Mouse (Mus musculus) limb, embryonic 12.5 days (tissue): ENCODE measurements around the gene C1ra. TPM values are rescaled to one million over a fixed set of nuclear protein-coding genes. Genes with fewer than 3 reads are reported as not detected.

Experiments
- ATAC-seq: fragments of 200-750 bp; cut with Nextera tagmentation; 2 replicates; pipeline ENCODE4 v1.8.0; 2017; ENCODE audit warnings: low read depth, moderate TSS enrichment; ENCODE audit not compliant: insufficient number of reproducible peaks, insufficient read depth, low FRiP score, low TSS enrichment
- H3K27ac ChIP-seq: fragments of 300-500 bp; sonication (generic); 2 replicates; pipeline ENCODE4 v1.5.1; 2016; ENCODE audit warnings: mild to moderate bottlenecking, moderate library complexity
- H3K27me3 ChIP-seq: fragments of 300-500 bp; sonication (generic); 2 replicates; pipeline ENCODE4 v1.6.1; 2016; ENCODE audit warnings: mild to moderate bottlenecking, moderate library complexity
- H3K36me3 ChIP-seq: fragments of 300-500 bp; sonication (generic); 2 replicates; pipeline ENCODE4 v1.6.1; 2016; ENCODE audit warnings: mild to moderate bottlenecking, moderate library complexity
- H3K4me1 ChIP-seq: fragments of 300-500 bp; sonication (generic); replicated peaks from 2 replicates; pipeline ENCODE4 v1.6.1; 2016
- H3K4me2 ChIP-seq: fragments of 300-500 bp; sonication (generic); 2 replicates; pipeline ENCODE4 v1.6.1; 2016; ENCODE audit warnings: mild to moderate bottlenecking, moderate library complexity
- H3K4me3 ChIP-seq: fragments of 300-500 bp; sonication (generic); replicated peaks from 2 replicates; pipeline ENCODE4 v1.5.1; 2016; ENCODE audit warnings: mild to moderate bottlenecking
- H3K9ac ChIP-seq: fragments of 300-500 bp; sonication (generic); replicated peaks from 2 replicates; pipeline ENCODE4 v1.6.1; 2016; ENCODE audit warnings: mild to moderate bottlenecking, moderate library complexity
- H3K9me3 ChIP-seq: fragments of 300-500 bp; sonication (generic); 2 replicates; pipeline ENCODE4 v1.6.1; 2016; ENCODE audit warnings: mild to moderate bottlenecking, moderate library complexity
- WGBS: fragments of 180-500 bp; shearing (Covaris S2); methylation state at CpG from one replicate; pipeline ENCODE4 v1.1.7; 2016; 5-methylcytosine and 5-hydroxymethylcytosine counted together
- polyA plus RNA-seq: library from polyadenylated mRNA; unstranded; fragments of >200 nt; fragmentation: Nextera tagmentation; extraction: Ambion mirVana; gene quantifications from 2 replicates; pipeline ENCODE4 v1.2.1, GENCODE M21; 2016

Gene C1ra
- polyA plus RNA-seq, 1 experiment from 2014 or later = 0.61 TPM

GRCm38 (mm10) chr6:124487509-124487908 is 24.7 kb upstream of the C1ra start:
- no peak overlapping the region for H3K4me2 ChIP-seq
- H3K9ac ChIP-seq = no peak overlapping the region
- H3K4me1 ChIP-seq = no peaks in the 10 kb centered on the region
- H3K9me3 ChIP-seq = no peaks in the 10 kb centered on the region
- 41% methylated on average over 2 of the region's 2 CpGs for WGBS
- ATAC-seq = no peak
- H3K36me3 ChIP-seq = no peaks in the 10 kb centered on the region
- no peak overlapping the region for H3K4me3 ChIP-seq
- no peaks in the 10 kb centered on the region for H3K27me3 ChIP-seq
- no peak overlapping the region for H3K27ac ChIP-seq

- no peaks in the 10 kb centered on the region for H3K9me3 ChIP-seq
- 81% methylated on average over 4 of the region's 4 CpGs for WGBS
- no peak overlapping the region for H3K4me2 ChIP-seq
- no peak overlapping the region for H3K9ac ChIP-seq
- no peaks in the 10 kb centered on the region for H3K36me3 ChIP-seq
- H3K4me3 ChIP-seq = no peak overlapping the region
- peaks cover 6% of the 10 kb centered on the region; the same call in 1 of the 2 replicates for H3K4me1 ChIP-seq
- H3K27me3 ChIP-seq = no peaks in the 10 kb centered on the region
- no peak overlapping the region for H3K27ac ChIP-seq
- ATAC-seq = no peak
Observed at GRCm38 (mm10) chr6:124488952-124489351, 23.3 kb upstream of the C1ra start.

GRCm38 (mm10) chr6:124491427-124491826 is 20.8 kb upstream of the C1ra start:
- 78% methylated on average over 6 of the region's 6 CpGs for WGBS
- Histone ChIP-seq H3K27me3 (no peaks in the 10 kb centered on the region), H3K4me2 (no peak overlapping the region), H3K4me3 (no peak overlapping the region), H3K27ac (no peak overlapping the region), H3K9ac (no peak overlapping the region), H3K4me1 (peaks cover 6% of the 10 kb centered on the region; the same call in 1 of the 2 replicates), H3K36me3 (no peaks in the 10 kb centered on the region), H3K9me3 (no peaks in the 10 kb centered on the region)
- no peak for ATAC-seq

- Histone ChIP-seq H3K9ac (no peak within 1 kb of the TSS), H3K4me3 (no peak within 1 kb of the TSS), H3K27ac (no peak within 1 kb of the TSS), H3K4me2 (no peak within 1 kb of the TSS), H3K4me1 (peaks cover 6% of the 10 kb centered on the region; the same call in 1 of the 2 replicates), H3K36me3 (no peaks in the 10 kb centered on the region), H3K9me3 (no peaks in the 10 kb centered on the region), H3K27me3 (no peaks in the 10 kb centered on the region)
- peak; percentile 89 for ATAC-seq
- WGBS = 49% methylated on average over 3 of the region's 4 CpGs
Observed at GRCm38 (mm10) chr6:124492842-124493561, 19.2 kb upstream of the C1ra start, which contains the start of gene C1rl. Gene C1rl (plus strand): TSS chr6:124493113.

GRCm38 (mm10) chr6:124493886-124494285 is 18.3 kb upstream of the C1ra start:
- no peak overlapping the region for H3K27ac ChIP-seq
- H3K9ac ChIP-seq = no peak overlapping the region
- no peak overlapping the region for H3K4me3 ChIP-seq
- H3K4me1 ChIP-seq = peaks cover 6% of the 10 kb centered on the region; the same call in 1 of the 2 replicates
- ATAC-seq = no peak
- H3K27me3 ChIP-seq = no peaks in the 10 kb centered on the region
- no peaks in the 10 kb centered on the region for H3K9me3 ChIP-seq
- H3K4me2 ChIP-seq = no peak overlapping the region
- no peaks in the 10 kb centered on the region for H3K36me3 ChIP-seq
- WGBS = 76% methylated on average over 5 of the region's 5 CpGs

- H3K9me3 ChIP-seq = no peaks in the 10 kb centered on the region
- no peak for ATAC-seq
- H3K27me3 ChIP-seq = no peaks in the 10 kb centered on the region
- H3K9ac ChIP-seq = no peak overlapping the region
- H3K4me3 ChIP-seq = no peak overlapping the region
- WGBS = 89% methylated on average over 5 of the region's 5 CpGs
- H3K36me3 ChIP-seq = no peaks in the 10 kb centered on the region
- no peak overlapping the region for H3K27ac ChIP-seq
- no peak overlapping the region for H3K4me2 ChIP-seq
- peaks cover 6% of the 10 kb centered on the region; the same call in 1 of the 2 replicates for H3K4me1 ChIP-seq
Observed at GRCm38 (mm10) chr6:124496054-124496453, 16.2 kb upstream of the C1ra start.

GRCm38 (mm10) chr6:124499914-124500566 is 12.2 kb upstream of the C1ra start:
- Histone ChIP-seq H3K4me1 (no peaks in the 10 kb centered on the region), H3K27ac (no peak overlapping the region), H3K4me2 (no peak overlapping the region), H3K27me3 (no peaks in the 10 kb centered on the region), H3K36me3 (no peaks in the 10 kb centered on the region), H3K9me3 (no peaks in the 10 kb centered on the region), H3K4me3 (no peak overlapping the region), H3K9ac (no peak overlapping the region)
- WGBS = 38% methylated on average over 10 of the region's 10 CpGs
- no peak for ATAC-seq

GRCm38 (mm10) chr6:124501473-124501872 is 10.7 kb upstream of the C1ra start:
- Histone ChIP-seq H3K4me2 (no peak overlapping the region), H3K4me1 (no peaks in the 10 kb centered on the region), H3K9me3 (no peaks in the 10 kb centered on the region)

GRCm38 (mm10) chr6:124502021-124502420 is 10.2 kb upstream of the C1ra start:
- Histone ChIP-seq H3K36me3 (no peaks in the 10 kb centered on the region), H3K4me2 (no peak overlapping the region), H3K4me3 (no peak overlapping the region), H3K27me3 (no peaks in the 10 kb centered on the region), H3K9ac (no peak overlapping the region), H3K9me3 (no peaks in the 10 kb centered on the region), H3K4me1 (no peaks in the 10 kb centered on the region), H3K27ac (no peak overlapping the region)
- no peak for ATAC-seq
- WGBS = 86% methylated on average over 5 of the region's 5 CpGs

More at GRCm38 (mm10) chr6:124501473-124501872, 10.7 kb upstream of the C1ra start:
- 79% methylated on average over 4 of the region's 4 CpGs for WGBS
- no peak overlapping the region for H3K27ac ChIP-seq
- ATAC-seq = no peak
- no peaks in the 10 kb centered on the region for H3K27me3 ChIP-seq
- no peak overlapping the region for H3K4me3 ChIP-seq
- H3K9ac ChIP-seq = no peak overlapping the region
- H3K36me3 ChIP-seq = no peaks in the 10 kb centered on the region

- 78% methylated on average over 4 of the region's 4 CpGs for WGBS
- no peaks in the 10 kb centered on the region for H3K4me1 ChIP-seq
Observed at GRCm38 (mm10) chr6:124505028-124505427, 7.2 kb upstream of the C1ra start.

GRCm38 (mm10) chr6:124506991-124507390 is 5.2 kb upstream of the C1ra start:
- Histone ChIP-seq H3K27ac (no peak overlapping the region), H3K4me2 (no peak overlapping the region), H3K27me3 (no peaks in the 10 kb centered on the region), H3K4me3 (no peak overlapping the region), H3K9me3 (no peaks in the 10 kb centered on the region), H3K4me1 (no peaks in the 10 kb centered on the region), H3K9ac (no peak overlapping the region), H3K36me3 (no peaks in the 10 kb centered on the region)
- WGBS = 80% methylated on average over 6 of the region's 6 CpGs
- no peak for ATAC-seq

More at GRCm38 (mm10) chr6:124505028-124505427, 7.2 kb upstream of the C1ra start:
- no peaks in the 10 kb centered on the region for H3K27me3 ChIP-seq
- no peaks in the 10 kb centered on the region for H3K9me3 ChIP-seq
- no peak overlapping the region for H3K4me3 ChIP-seq
- H3K4me2 ChIP-seq = no peak overlapping the region
- H3K27ac ChIP-seq = no peak overlapping the region
- no peak overlapping the region for H3K9ac ChIP-seq
- no peaks in the 10 kb centered on the region for H3K36me3 ChIP-seq
- ATAC-seq = no peak
